Mouse (Mus musculus) brain, embryonic 14.5 days (tissue): Measurements from ENCODE around the gene Maml1.

Experiments used
- CTCF ChIP-seq: fragments of 200-500 bp; IDR thresholded peaks from 2 replicates; pipeline ENCODE4 v1.5.1; 2012; ENCODE audit warnings: inconsistent platforms, mild to moderate bottlenecking, moderate library complexity, borderline replicate concordance; ENCODE audit not compliant: insufficient read depth, insufficient read length; ENCODE audit errors: extremely low read depth
- POLR2A ChIP-seq: fragments of 200-500 bp; IDR thresholded peaks from 2 replicates; pipeline ENCODE4 v1.6.1; 2012; ENCODE audit warnings: mild to moderate bottlenecking, inconsistent platforms, borderline replicate concordance; ENCODE audit not compliant: poor library complexity, insufficient read depth, insufficient read length, severe bottlenecking; ENCODE audit errors: extremely low read depth

DNA sequence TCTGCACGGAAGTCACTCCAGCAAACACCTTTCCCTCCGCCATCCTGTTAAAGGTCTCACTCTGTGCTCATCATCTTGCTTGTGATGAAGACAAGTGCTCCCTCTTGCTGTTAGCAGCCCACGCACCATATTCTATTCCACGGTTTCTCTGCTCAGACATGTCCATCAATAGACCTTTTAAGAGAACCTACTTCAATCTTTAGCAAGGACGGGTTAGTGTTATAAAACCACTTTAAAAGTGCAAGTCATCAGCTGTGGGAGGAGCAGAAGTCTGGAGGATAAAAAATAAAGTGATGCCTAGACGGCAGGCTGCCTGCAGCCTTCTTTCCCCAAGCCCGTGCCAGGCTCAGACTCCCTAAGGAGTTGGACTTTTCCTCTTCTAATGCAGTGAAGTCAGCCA is 35.5 kb downstream of the Maml1 start:
- TF ChIP-seq CTCF = no peak
- no peak for TF ChIP-seq POLR2A
